Mouse (Mus musculus): ENCODE data around the gene Anks1b.
A peak's percentile ranks its signal among the peaks of the same experiment; 100 is the strongest.

Anks1b gene

DNA sequence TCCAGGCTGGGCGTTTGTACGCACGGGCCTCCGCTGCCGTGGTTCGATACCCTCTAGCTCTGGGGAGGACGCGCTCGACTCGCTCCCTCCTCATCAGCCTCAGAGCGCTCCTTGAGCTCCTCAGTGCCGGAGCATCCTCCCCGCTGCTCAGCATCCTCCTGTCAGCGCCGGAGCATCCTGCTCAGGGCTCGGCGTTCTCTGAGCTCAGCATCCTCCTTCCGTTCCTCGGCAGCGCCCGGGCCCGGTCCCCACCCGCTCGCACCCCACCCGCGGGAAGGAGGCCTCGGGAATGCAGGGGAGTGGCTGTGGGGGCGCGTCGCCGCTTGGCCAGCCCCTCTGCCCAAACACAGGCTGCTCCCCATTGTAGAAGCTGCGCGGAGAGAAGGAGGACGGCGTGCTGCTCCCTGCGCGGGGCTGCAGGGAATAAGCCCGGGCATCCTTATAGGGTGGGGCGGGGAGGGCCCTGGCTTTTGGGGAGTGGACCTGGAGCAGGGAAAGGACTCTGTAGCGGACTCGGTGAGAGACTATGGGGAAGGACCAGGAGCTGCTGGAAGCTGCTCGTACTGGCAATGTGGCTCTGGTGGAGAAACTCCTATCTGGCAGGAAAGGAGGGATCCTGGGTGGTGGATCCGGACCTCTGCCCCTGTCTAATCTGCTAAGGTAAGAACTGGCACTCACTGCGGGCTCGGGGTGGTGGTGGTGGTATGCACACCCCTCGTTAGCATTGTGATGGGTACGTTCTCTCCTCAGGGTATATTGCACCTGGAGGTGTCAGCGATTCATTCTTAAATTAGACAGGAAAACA lies at the start of gene Anks1b:
Gene Anks1b, plus strand, starts transcription at position 364 of the 805 bp plus-strand sequence.
- peak in 1 of 2 experiments; percentile 5 for DNase-seq

- no peak for DNase-seq
These were observed 49.4 kb upstream of the Anks1b start for GRCm38 (mm10) chr10:89823906-89824305.

DNA sequence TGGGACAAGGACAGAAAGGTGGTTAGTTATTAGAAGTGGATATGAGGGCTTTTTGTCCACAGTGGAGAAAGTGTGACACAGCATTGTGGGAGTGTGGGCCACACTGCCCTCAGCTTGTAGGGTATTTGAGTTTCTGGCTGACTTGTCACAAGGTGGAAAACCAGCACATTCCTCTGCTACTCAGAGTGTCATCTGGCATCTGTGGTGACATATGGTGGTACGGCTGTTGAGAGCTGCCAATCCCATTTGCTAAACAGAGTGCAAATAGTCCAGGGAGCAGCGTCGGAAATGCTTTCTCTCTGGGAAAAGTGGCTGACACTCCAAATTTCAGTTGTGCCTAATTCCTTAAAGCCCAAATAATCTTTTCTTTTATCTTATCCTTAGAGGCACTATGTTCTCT lies 46.4 kb upstream of the Anks1b start:
- no peak for DNase-seq

GRCm38 (mm10) chr10:89832334-89832733 lies 41.0 kb upstream of the Anks1b start:
- DNase-seq, result no peak

GRCm38 (mm10) chr10:89833166-89833565 lies 40.1 kb upstream of the Anks1b start:
- DNase-seq, result no peak

DNA sequence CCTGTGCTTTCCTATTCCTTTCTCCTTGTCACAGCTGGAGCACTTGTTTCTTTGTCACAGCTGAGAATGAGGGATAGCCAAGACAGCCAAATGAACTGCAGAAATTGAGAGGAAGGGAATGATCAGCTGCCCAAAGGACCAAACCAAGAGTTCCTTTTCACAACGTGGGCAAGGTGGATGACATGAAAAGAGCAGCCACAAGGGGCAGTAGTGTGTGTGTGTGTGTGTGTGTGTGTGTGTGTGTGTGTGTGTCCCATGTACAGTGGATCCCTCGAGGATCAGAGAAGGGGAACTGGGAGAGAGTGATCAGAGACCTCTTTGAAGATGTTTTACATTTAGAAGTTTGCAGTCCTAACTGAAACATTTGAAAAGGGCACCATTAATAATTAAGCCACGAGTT lies 35.8 kb upstream of the Anks1b start:
- no peak for DNase-seq

DNA sequence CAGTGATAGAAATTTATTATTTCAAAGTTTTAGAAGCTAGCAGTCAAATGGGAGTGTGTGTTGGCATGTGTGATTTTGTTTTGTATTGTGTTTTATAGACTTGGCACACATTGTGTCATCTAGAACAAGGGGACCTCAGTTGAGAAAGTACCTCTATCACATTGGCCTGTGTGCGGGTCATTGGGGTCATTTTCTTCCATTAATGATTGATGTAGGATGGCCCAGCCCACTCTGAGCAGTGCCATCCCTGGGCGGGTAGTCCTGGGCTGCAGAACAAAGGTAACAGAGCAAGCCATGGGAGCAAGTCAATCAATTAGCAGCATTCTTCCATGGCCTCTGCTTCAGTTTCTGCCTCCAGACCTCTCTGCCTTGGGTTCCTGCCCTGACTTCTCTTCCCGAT lies 34.5 kb upstream of the Anks1b start:
- DNase-seq, result no peak

- no peak for DNase-seq
These were observed 22.4 kb upstream of the Anks1b start for GRCm38 (mm10) chr10:89850951-89851350.

DNA sequence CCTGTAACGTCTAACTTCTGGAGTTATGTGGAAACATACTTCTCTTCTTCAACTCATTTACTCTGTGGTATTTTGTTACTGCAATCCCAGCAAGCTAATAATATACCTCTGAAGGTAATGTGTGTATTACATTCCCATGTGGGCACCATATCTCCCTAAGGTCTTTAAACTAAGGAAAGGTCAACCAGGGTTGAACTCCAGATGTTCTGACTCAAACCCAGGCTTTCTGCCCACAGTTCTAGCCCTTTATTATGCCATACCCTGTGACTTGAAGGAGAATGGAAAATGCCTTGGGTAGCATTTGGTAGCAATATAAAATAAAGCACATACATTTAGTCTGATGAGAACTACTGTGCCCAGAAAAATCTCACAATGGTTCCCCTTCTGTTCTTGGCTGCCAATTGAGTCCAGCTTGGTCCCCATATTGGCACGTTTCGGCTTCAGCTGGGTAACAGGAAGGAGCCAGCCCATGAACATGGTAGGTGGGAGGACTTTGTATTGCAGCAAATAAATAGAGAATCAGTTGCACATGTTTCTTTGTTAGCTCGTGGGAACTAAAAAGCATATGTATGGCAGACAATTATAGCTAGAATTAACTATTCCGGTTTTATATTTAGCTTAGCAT lies 17.9 kb upstream of the Anks1b start:
- DNase-seq, result no peak

- no peak for DNase-seq
These were observed 17.0 kb upstream of the Anks1b start for GRCm38 (mm10) chr10:89856286-89856685.

- no peak for DNase-seq
These were observed 5.1 kb upstream of the Anks1b start for GRCm38 (mm10) chr10:89868211-89868610.

- DNase-seq, result no peak
These were observed 4.5 kb upstream of the Anks1b start for GRCm38 (mm10) chr10:89868836-89869235.

DNA sequence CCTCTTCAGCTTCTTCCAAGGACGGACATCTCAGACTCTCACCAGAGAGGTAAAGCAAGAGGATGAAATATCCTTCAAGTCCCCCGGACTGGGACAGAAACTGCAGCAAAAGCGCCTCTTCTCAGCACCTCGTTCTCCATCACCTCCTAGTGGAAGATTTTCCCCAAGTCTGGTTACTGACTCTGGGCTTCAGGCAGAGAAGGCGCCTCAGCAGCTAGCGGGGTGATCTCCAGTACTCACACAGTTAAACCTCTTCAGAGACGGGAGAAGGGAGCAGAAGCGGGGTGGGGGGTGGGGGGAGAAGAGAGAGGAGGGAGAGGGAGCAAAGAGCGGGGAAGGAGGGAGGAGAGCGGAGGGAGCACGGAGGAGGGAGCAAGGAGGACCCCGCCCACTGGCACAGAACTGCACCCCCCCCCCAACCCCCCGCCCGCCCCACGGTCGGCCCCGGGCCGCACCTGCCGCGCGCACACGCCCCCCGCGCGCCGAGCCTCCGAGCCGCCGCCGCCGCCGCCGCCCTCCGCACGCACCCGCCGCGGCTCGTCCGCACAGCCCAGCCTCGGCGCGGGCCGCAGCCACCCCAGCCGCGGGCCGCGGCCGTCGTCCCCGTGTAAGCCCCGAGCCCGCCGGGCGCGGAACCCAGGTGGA lies 686 bp upstream of the Anks1b start:
- no peak for DNase-seq

- peak in 1 of 2 experiments; percentile 7 for DNase-seq
These were observed 727 bp downstream of the Anks1b start for GRCm38 (mm10) chr10:89874036-89874435.

- DNase-seq, result no peak
These were observed 10.3 kb downstream of the Anks1b start for GRCm38 (mm10) chr10:89883561-89883960.

DNA sequence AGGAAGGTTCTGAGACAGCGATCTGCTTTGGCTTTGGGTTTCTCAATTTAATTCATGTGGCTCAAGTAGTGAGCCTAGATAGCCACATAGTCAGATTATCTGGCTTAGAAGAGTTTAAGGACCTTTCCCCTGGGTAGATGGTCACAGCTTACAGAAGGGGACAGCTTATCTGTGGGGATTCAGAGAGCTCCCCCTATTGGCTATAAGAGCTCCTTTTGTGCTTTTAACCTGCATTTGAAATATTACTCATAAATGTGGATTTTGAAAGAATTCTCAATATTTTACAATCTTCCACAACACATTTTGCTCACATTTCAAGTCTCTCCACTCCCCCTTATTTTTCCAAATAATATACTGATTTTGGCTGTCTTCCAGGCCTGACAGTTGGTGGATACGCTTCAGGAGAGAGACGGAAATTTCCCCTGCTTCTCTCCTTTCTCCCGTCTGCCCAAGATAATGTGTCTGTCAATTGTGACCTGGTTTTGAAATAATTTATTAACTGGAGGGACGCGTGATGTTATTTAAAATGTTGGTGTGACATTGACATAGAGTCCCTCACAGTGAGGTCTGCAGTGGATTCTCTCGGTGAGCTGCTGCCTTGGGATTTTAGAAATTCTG lies 29.5 kb downstream of the Anks1b start:
- no peak for DNase-seq

- DNase-seq, result no peak
These were observed 38.6 kb downstream of the Anks1b start for GRCm38 (mm10) chr10:89911889-89912288.

GRCm38 (mm10) chr10:89913174-89913573 lies 39.9 kb downstream of the Anks1b start:
- DNase-seq, result no peak

GRCm38 (mm10) chr10:89917141-89917540 lies 43.8 kb downstream of the Anks1b start:
- DNase-seq, result no peak

- no peak for DNase-seq
These were observed 48.7 kb downstream of the Anks1b start for GRCm38 (mm10) chr10:89921965-89922364.

GRCm38 (mm10) chr10:89942180-89942579 lies 68.9 kb downstream of the Anks1b start:
- DNase-seq, result no peak

DNA sequence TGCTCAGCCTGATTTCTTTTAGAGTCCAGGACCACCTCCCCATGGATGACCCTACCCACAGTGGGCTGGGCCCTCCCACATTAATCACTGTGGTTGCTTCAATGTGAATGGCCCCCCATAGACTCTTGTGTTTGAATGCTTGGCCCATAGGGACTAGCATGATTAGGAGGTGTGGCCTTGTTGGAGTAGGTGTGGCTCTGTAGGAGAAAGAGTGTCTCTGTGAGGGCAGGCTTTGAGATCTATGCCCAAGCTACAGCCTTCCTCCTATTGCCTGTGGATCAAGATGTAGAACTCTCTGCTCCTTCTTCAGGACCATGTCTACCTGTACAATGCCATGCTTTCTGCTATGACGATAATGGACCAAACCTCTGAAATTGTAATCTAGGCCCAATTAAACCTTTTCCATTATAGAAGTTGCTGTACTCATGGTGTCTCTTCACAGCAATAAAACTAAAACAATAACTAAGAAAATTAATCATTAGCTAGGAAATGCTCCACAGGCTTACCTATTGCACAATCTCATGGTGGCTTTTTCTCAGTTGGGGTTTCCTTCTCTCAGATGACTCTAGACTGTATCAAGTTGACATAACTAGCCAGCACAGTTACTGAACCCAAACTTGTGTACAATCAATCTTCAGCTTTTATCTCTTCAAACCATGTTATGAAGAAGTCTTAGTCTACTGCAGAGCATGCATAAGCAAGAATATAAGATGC lies 73.5 kb downstream of the Anks1b start:
- no peak for DNase-seq

GRCm38 (mm10) chr10:89974361-89974760 lies 101.1 kb downstream of the Anks1b start:
- DNase-seq, result no peak
